ENCODE assay signal across 11 mouse cellular contexts in the genomic region with DNA sequence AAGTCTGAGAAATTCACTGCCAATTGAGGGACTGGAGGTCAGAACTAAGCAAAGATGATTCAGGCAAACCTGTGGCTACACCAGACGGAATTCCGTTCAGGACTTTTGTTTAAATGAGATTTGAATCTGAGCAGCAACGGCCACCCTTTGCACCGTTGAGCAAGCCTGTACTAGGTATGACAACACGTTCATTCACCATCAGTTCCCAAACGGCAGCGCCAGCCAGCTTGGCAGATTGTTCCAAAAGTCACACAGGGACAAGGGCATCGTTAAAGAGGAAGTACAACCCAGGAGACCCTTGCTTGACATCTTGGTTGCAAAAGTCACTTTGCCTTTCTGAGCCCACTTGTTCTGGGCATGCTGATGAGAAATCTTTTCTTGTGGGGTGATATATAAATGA.
"Had no signal": no experiment of that assay in that cellular context is flagged by ENCODE, and none has a peak within 500 bp of the region (broad histone marks: within the 10 kb centered on the region; RNA-seq: fewer than 3 reads in every experiment).

No protein-coding gene starts in this region.

- H3K4me1 ChIP-seq: midbrain, embryonic 10.5 days; neural tube, embryonic 15.5 days had no signal

- H3K4me3 ChIP-seq: layer of hippocampus, adult 2 months; limb, embryonic 10.5 days; midbrain, embryonic 10.5 days; myocyte; neural tube, embryonic 15.5 days had no signal

- H3K36me3 ChIP-seq: limb, embryonic 10.5 days; midbrain, embryonic 10.5 days; neural tube, embryonic 15.5 days had no signal

- H3K4me2 ChIP-seq: neural tube, embryonic 15.5 days had no signal

- DNase-seq: lung, adult 2 months; midbrain, embryonic 14.5 days; right cerebral cortex, adult 18-20 months; right cerebral cortex, postnatal 25 days; thymus, postnatal 4 days had no signal

- H3K27ac ChIP-seq: kidney, postnatal 0 days; layer of hippocampus, adult 2 months; limb, embryonic 10.5 days; midbrain, embryonic 10.5 days; neural tube, embryonic 15.5 days had no signal

- H3K9me3 ChIP-seq: limb, embryonic 10.5 days; midbrain, embryonic 10.5 days; neural tube, embryonic 15.5 days had no signal

- H3K27me3 ChIP-seq: neural tube, embryonic 15.5 days had no signal

- H3K9ac ChIP-seq: neural tube, embryonic 15.5 days had no signal
